Mouse (Mus musculus): ENCODE data around the gene Ipo4. TPM values are rescaled to one million over a fixed set of nuclear protein-coding genes. Genes with fewer than 3 reads are reported as not detected.

Ipo4 gene
- total RNA-seq, 1 experiment from 2014 or later = 14.3 TPM

- no peak for ATAC-seq (replicated peaks in 1 of 2; ENCODE audit: insufficient read depth in 1 of 2, low FRiP score in 2 of 2, low TSS enrichment in 1 of 2, low read depth in 1 of 2, poor library complexity in 2 of 2, severe bottlenecking in 2 of 2)
These were observed 5.5 kb upstream of the Ipo4 start for GRCm38 (mm10) chr14:55641291-55641690.

GRCm38 (mm10) chr14:55640816-55641215, 5.1 kb upstream of the Ipo4 start:
- ATAC-seq (replicated peaks in 1 of 2; ENCODE audit: insufficient read depth in 1 of 2, low FRiP score in 2 of 2, low TSS enrichment in 1 of 2, low read depth in 1 of 2, poor library complexity in 2 of 2, severe bottlenecking in 2 of 2) = no peak

GRCm38 (mm10) chr14:55637795-55638194, 2.0 kb upstream of the Ipo4 start, which contains the start of gene Gm49378:
Gene Gm49378, minus strand, starts transcription at chr14:55637895.
- ATAC-seq (replicated peaks in 1 of 2; ENCODE audit: insufficient read depth in 1 of 2, low FRiP score in 2 of 2, low TSS enrichment in 1 of 2, low read depth in 1 of 2, poor library complexity in 2 of 2, severe bottlenecking in 2 of 2) = no peak

- peak in 1 of 2 experiments; percentile 11; a peak in 2 of 4 replicates for ATAC-seq (replicated peaks in 1 of 2; ENCODE audit: insufficient read depth in 1 of 2, low FRiP score in 2 of 2, low TSS enrichment in 1 of 2, low read depth in 1 of 2, poor library complexity in 2 of 2, severe bottlenecking in 2 of 2)
These were observed 759 bp downstream of the Ipo4 start for GRCm38 (mm10) chr14:55634874-55635522.

GRCm38 (mm10) chr14:55629312-55629711, 6.4 kb downstream of the Ipo4 start:
- ATAC-seq (replicated peaks in 1 of 2; ENCODE audit: insufficient read depth in 1 of 2, low FRiP score in 2 of 2, low TSS enrichment in 1 of 2, low read depth in 1 of 2, poor library complexity in 2 of 2, severe bottlenecking in 2 of 2) = peak; percentile 65 to 74; a peak in 2 of 4 replicates

- no peak for ATAC-seq (replicated peaks in 1 of 2; ENCODE audit: insufficient read depth in 1 of 2, low FRiP score in 2 of 2, low TSS enrichment in 1 of 2, low read depth in 1 of 2, poor library complexity in 2 of 2, severe bottlenecking in 2 of 2)
These were observed 7.5 kb downstream of the Ipo4 start for GRCm38 (mm10) chr14:55628077-55628827.

- peak; percentile 49 to 63 for ATAC-seq (replicated peaks in 1 of 2; ENCODE audit: insufficient read depth in 1 of 2, low FRiP score in 2 of 2, low TSS enrichment in 1 of 2, low read depth in 1 of 2, poor library complexity in 2 of 2, severe bottlenecking in 2 of 2)
These were observed 17.1 kb downstream of the Ipo4 start for GRCm38 (mm10) chr14:55618486-55619195.

GRCm38 (mm10) chr14:55617822-55618221, 17.9 kb downstream of the Ipo4 start, which contains the start of gene Rec8:
Gene Rec8, plus strand, starts transcription at chr14:55618037.
- ATAC-seq (replicated peaks in 1 of 2; ENCODE audit: insufficient read depth in 1 of 2, low FRiP score in 2 of 2, low TSS enrichment in 1 of 2, low read depth in 1 of 2, poor library complexity in 2 of 2, severe bottlenecking in 2 of 2) = peak; percentile 85 to 88

- ATAC-seq (replicated peaks in 1 of 2; ENCODE audit: insufficient read depth in 1 of 2, low FRiP score in 2 of 2, low TSS enrichment in 1 of 2, low read depth in 1 of 2, poor library complexity in 2 of 2, severe bottlenecking in 2 of 2) = no peak
These were observed 18.9 kb downstream of the Ipo4 start for GRCm38 (mm10) chr14:55616844-55617243.

- ATAC-seq (replicated peaks in 1 of 2; ENCODE audit: insufficient read depth in 1 of 2, low FRiP score in 2 of 2, low TSS enrichment in 1 of 2, low read depth in 1 of 2, poor library complexity in 2 of 2, severe bottlenecking in 2 of 2) = no peak
These were observed 19.9 kb downstream of the Ipo4 start for GRCm38 (mm10) chr14:55615876-55616275.

- ATAC-seq (replicated peaks in 1 of 2; ENCODE audit: insufficient read depth in 1 of 2, low FRiP score in 2 of 2, low TSS enrichment in 1 of 2, low read depth in 1 of 2, poor library complexity in 2 of 2, severe bottlenecking in 2 of 2) = no peak
These were observed 21.1 kb downstream of the Ipo4 start for GRCm38 (mm10) chr14:55614565-55615178.

GRCm38 (mm10) chr14:55613346-55613745, 22.4 kb downstream of the Ipo4 start:
- ATAC-seq (replicated peaks in 1 of 2; ENCODE audit: insufficient read depth in 1 of 2, low FRiP score in 2 of 2, low TSS enrichment in 1 of 2, low read depth in 1 of 2, poor library complexity in 2 of 2, severe bottlenecking in 2 of 2) = no peak

- no peak for ATAC-seq (replicated peaks in 1 of 2; ENCODE audit: insufficient read depth in 1 of 2, low FRiP score in 2 of 2, low TSS enrichment in 1 of 2, low read depth in 1 of 2, poor library complexity in 2 of 2, severe bottlenecking in 2 of 2)
These were observed 27.4 kb downstream of the Ipo4 start for GRCm38 (mm10) chr14:55608339-55608738.

GRCm38 (mm10) chr14:55605743-55606459, 29.9 kb downstream of the Ipo4 start:
- no peak for ATAC-seq (replicated peaks in 1 of 2; ENCODE audit: insufficient read depth in 1 of 2, low FRiP score in 2 of 2, low TSS enrichment in 1 of 2, low read depth in 1 of 2, poor library complexity in 2 of 2, severe bottlenecking in 2 of 2)

GRCm38 (mm10) chr14:55604823-55605222, 30.9 kb downstream of the Ipo4 start:
- ATAC-seq (replicated peaks in 1 of 2; ENCODE audit: insufficient read depth in 1 of 2, low FRiP score in 2 of 2, low TSS enrichment in 1 of 2, low read depth in 1 of 2, poor library complexity in 2 of 2, severe bottlenecking in 2 of 2) = no peak

- ATAC-seq (replicated peaks in 1 of 2; ENCODE audit: insufficient read depth in 1 of 2, low FRiP score in 2 of 2, low TSS enrichment in 1 of 2, low read depth in 1 of 2, poor library complexity in 2 of 2, severe bottlenecking in 2 of 2) = peak; percentile 95
These were observed 31.9 kb downstream of the Ipo4 start for GRCm38 (mm10) chr14:55603633-55604576.

All from hematopoietic stem cell, adult 5-6 weeks (primary cell).